Mouse (Mus musculus): ENCODE data around the gene Ptprcap.

Ptprcap gene

DNA sequence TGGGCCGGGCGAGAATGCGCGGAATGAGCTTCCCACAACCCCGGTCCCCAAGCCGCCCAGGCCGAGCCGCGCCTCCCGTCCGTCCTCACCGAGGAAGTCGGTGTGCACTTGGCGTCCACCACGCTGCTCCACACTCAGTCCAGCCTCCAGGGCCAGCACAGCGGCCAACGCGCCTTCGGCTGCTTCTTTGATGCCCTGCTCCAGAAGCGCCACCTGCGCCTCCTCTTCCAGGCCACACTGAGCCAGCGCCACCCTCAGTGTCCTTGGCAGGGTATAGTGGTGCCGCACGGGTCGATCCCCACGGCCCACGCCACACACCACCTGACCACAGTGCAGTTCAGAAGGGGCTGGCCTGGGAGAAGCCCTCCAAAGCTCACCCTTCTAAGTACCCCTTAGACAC lies 16.4 kb downstream of the Ptprcap start:
- peak; percentile 71 to 74 for DNase-seq

GRCm38 (mm10) chr19:4170723-4171392 lies 17.5 kb downstream of the Ptprcap start:
- DNase-seq = no peak

DNA sequence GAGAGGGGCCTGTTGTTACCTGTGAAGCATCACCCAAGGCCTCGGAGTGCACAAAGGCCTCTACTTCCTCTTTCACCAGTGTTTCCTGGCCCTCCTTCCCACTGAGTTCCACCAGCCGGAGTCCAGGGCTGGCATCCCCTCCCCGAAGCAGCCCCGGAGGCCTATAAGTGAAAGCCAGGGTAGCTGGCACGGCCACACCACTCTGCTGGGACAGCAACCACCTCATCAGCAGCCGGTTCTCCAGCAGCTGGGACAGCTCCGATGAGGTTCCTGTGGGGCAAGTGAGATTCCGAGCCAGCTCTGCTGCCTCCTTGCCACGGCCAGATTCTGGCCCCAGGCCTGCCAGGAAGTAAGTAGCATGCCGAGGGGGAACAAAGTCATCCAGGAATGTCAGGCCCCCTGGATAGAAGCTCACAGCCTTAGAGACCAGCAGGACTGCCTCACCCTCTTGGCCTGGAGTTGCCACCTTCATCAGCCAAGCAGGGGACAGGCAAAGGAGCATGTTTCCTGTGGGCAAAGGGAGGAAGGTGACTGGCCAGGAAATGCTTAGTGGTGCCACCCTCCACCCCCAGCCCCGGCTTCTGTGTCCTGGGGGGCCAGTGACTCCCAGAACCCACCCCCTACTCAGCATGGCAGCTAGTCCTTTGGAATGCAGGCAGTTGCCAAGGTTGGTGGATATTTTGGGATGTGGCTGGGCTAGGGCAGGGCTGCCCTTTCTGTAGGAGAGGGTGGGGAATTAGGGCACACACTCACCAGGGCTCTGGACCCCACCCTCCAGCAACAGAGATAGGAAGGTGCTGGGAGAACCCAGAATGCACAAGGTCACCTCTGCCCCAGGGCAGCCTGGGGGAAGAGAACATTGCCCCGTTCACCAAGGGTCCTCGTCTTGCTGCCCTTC lies 18.2 kb downstream of the Ptprcap start:
- peak; percentile 27 to 28 for DNase-seq

DNA sequence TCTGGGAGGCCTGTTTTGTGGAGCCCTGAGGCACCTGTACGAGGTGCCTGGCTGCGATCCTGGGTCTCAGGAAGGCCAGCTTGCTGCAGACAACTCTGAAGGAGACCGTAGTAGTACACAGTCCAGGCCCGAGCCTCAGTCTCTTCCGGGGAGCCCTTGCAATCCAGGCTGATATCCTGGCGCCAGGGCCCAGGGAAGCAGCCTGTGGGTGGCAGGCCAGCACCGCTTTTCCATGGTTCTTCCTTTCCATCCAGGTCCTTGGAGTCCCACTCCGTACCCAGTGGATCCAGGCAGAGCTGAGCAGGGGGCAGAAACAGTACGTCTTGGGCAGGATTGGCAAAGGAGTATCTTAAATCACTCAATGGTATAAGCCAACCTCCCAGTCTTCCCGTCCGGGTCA lies 19.5 kb downstream of the Ptprcap start:
- DNase-seq = no peak

GRCm38 (mm10) chr19:4175368-4175947 lies 22.1 kb downstream of the Ptprcap start, which contains the start of gene Carns1:
Gene Carns1 (minus strand): TSS chr19:4175479.
- no peak for DNase-seq

GRCm38 (mm10) chr19:4180411-4180810 lies 27.0 kb downstream of the Ptprcap start:
- DNase-seq = no peak

- peak in 1 of 2 experiments; percentile 36 for DNase-seq
Measured at GRCm38 (mm10) chr19:4181892-4182291, 28.5 kb downstream of the Ptprcap start.

DNA sequence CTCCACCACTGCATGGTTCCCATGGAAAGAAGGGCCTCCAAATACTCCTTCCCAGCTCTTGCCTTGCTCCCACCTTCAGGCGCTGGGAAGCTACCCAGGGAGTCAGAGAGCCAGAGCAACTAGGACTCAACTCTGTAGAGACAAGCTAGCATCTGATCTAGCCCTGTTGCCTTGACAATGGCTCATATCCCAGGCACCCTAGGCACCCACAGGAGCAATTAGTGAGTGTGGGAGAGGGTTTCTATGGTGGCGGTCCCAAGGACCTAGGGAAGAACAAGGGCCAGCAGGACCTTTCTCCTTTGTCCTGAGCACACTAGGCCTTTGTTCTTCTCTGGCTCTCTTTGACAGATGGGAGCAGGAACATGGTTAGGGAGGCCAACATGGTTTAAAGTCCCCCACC lies 30.3 kb downstream of the Ptprcap start:
- no peak for DNase-seq

GRCm38 (mm10) chr19:4184976-4185975 lies 31.9 kb downstream of the Ptprcap start:
- no peak for DNase-seq

GRCm38 (mm10) chr19:4187303-4187702 lies 33.9 kb downstream of the Ptprcap start:
- no peak for DNase-seq

GRCm38 (mm10) chr19:4189051-4189620 lies 35.7 kb downstream of the Ptprcap start:
- no peak for DNase-seq

DNA sequence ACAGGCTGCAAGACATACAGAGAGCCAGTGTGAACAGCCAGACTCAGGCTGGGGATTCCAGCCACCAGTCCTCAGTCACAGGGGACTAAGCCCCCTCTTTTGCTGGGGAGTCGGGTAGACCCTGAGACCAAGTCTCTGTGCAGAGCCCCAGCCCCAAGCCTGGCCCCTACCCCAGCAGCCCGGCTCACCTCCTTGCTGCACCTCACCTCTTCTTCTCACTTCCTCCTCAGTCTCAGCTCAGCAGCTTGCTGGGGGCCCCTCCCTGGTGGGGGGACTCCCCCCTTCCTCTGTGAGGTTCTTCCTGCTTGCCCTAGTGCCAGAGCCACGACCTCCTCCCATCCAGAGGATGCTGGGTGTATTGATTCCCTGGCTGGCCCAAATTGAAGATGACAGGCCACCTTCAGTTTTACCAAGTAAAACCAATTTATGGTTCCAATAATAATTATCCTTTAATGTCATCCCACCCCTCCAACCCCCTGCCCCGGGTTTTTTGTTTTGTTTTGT lies 37.5 kb downstream of the Ptprcap start, which contains the start of gene Tbc1d10c:
Gene Tbc1d10c, minus strand, starts transcription at position 454 of the 504 bp plus-strand sequence.
- no peak for DNase-seq

- peak; percentile 98 to 99 for DNase-seq
Measured at GRCm38 (mm10) chr19:4191528-4192250, 38.3 kb downstream of the Ptprcap start, which contains the start of gene Ppp1ca. Gene Ppp1ca (plus strand): TSS chr19:4192065.

GRCm38 (mm10) chr19:4192251-4192985 lies 39.0 kb downstream of the Ptprcap start:
- DNase-seq = no peak

- DNase-seq = no peak
Measured at GRCm38 (mm10) chr19:4193129-4193528, 39.7 kb downstream of the Ptprcap start.

- DNase-seq = no peak
Measured at GRCm38 (mm10) chr19:4194021-4194724, 40.8 kb downstream of the Ptprcap start.

GRCm38 (mm10) chr19:4194776-4195650 lies 41.6 kb downstream of the Ptprcap start:
- DNase-seq = peak; percentile 96 to 98

- no peak for DNase-seq
Measured at GRCm38 (mm10) chr19:4196048-4196447, 42.6 kb downstream of the Ptprcap start.

Data from cerebellum, postnatal 14 days (tissue).